Mouse (Mus musculus) liver, adult 10 weeks (tissue): ENCODE results near the gene Lamc1. TPM values are rescaled to one million over a fixed set of nuclear protein-coding genes. Genes with fewer than 3 reads are reported as not detected.

Source experiments
- polyA plus RNA-seq: library from polyadenylated mRNA; stranded (reverse); fragments of 350-450 nt; fragmentation: Illumina TruSeq; extraction: RNeasy Lipid Tissue Mini Kit (QIAGEN cat#74804); gene quantifications from one replicate; pipeline ENCODE4 v1.2.3, GENCODE M21; 2014; ENCODE audit warnings: low read depth, low replicate concordance

Gene Lamc1
- 5.6 TPM for polyA plus RNA-seq

DNA sequence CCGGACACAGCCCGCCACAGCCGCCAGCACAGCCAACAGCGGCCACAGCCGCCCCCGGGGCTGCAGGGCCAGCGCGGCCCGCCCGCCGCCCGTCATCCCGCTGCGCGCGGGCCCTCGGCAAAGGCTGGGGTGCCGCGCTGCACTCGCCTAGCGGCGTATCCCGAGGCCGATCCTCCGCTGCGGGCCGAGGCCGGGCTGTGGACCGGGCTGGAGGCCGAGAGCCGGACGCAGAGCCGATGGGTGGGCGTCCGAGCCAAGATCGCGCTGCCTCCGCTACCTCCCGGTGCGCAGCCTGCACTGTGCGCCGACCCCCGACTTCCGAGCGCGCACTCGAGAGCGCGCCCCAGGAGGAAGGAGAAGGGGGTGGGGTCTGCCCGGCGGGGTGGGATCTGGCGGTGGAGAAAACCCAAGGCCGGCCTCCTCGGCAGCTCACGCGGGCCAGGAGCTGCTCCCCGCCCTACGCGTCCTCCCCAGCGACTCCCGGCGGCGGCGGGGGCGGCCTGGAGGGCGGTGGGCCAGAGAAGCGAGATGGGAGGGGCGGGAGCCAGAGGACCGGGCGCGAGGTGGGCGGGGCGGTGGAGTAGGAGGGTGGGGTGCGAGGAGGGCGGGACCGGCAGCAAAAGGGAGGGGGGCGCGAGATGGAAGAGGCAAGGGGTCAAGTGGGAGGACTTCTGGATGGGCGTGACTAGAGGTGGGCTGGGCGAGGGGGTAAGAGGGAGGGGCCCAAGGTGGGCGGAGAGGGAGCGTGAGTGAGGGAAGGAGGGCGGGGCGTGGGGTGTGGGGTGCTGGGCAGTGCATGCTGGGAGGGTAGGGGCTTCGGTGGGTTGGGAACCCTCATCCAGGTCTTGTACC lies at the start of gene Lamc1:
Gene Lamc1, minus strand, starts transcription at position 343 of the 852 bp plus-strand sequence.

DNA sequence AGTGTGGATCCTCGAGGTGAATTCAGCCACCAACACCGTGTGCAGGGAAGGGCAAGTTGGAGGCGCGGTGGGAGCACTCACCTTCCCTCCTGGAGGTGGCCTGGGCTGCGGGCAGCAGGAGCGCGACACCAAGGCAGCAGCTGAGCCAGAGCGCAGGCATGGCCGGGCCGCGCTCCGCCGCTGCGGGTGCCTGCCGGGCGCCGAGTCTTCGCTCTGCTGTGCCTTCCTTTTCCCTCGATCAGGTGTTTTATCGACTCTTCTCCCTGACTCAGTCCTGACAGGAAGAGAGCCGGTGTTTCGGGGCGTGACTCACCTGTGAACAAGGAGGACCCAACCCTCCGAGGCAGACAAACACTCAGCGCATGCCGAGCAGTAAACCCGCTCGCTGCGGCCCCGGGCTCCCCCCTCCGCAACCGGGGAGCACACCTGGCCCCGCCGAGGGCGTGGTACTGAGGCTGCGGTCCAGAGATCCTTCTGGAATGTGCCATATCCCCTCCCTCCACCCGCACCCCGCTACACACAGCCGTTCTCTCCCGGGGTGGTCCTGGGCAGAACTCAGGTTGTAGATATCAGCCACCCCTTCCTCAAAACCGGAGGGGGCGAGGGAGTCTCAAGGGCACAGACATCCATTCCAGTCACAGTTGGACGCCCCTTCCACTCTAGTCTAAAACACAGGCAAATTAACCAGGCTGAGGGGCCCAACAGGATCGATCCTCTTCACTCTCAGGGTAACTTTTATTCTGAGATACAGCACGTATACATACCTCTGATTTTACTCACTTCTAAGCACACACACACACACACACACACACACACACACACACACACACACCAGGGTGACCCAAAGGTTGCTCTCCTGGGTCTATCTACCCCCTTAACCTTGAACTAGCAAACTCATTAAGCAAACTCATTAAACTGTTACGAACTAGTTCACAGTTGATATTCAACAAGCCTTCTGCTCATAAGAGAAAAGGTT lies 146.5 kb downstream of the Lamc1 start, which contains the start of gene Lamc2:
Gene Lamc2, minus strand, starts transcription at position 620 of the 976 bp plus-strand sequence.

Other genes starting within 250 kb of the Lamc1 start
- gene Lamc2, start 146.3 kb downstream of the Lamc1 start, polyA plus RNA-seq = 0.40 TPM
- not detected for gene Shcbp1l, start 92.4 kb upstream of the Lamc1 start, polyA plus RNA-seq
- gene Dhx9, start 154.9 kb upstream of the Lamc1 start, polyA plus RNA-seq = 57.4 TPM
- 1.8 TPM for gene Npl, start 217.3 kb upstream of the Lamc1 start, polyA plus RNA-seq